Mouse (Mus musculus): ENCODE results near the gene Spint5.

DNA sequence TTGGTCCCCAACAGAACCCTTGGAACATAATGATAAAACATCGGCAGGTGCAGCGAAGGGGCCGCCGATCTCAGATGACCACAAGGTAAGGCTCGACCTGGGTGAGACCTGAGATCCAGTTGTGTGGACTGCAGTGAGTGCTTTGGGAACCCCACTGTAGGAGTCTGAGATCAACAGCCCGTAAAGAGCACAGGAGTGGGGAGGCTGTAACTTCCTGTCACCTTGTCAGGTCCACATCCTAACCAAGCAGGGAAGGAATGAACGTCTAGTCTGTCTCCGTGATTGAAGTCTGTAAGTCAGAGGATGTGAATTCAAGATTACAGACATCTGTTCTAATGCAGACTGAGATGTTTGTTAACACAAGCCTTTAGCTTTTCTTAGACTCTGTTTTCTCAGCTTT is 31.6 kb downstream of the Spint5 start:
- TF ChIP-seq CTCF (IDR thresholded peaks at IDR 0.05 in 2 of 3, conservative IDR thresholded peaks at IDR 0.05 in 1 of 3; ENCODE audit: control insufficient read depth in 1 of 3, insufficient read depth in 1 of 3, low read depth in 2 of 3, low read length in 3 of 3, poor library complexity in 1 of 3, severe bottlenecking in 1 of 3) (no peak), MAFK (IDR thresholded peaks at IDR 0.05; ENCODE audit: borderline replicate concordance, low read depth, low read length) (no peak), E2F4 (IDR thresholded peaks at IDR 0.05; ENCODE audit: borderline replicate concordance, low read depth, low read length) (no peak), POLR2A (IDR thresholded peaks at IDR 0.05; ENCODE audit: control insufficient read depth in 1 of 2, insufficient read depth in 1 of 2, low read depth in 1 of 2, low read length in 2 of 2, poor library complexity in 1 of 2) (no peak; a peak in 1 of 4 replicates), MYC (IDR thresholded peaks at IDR 0.05; ENCODE audit: low read depth, low read length) (no peak), POLR2AphosphoS5 (IDR thresholded peaks at IDR 0.05; ENCODE audit: borderline replicate concordance, low read depth, low read length) (no peak), MAX (IDR thresholded peaks at IDR 0.05; ENCODE audit: low read length) (no peak), USF1 (IDR thresholded peaks at IDR 0.05; ENCODE audit: low read depth, low read length) (no peak), UBTF (IDR thresholded peaks at IDR 0.05; ENCODE audit: borderline replicate concordance, insufficient read depth, low read depth, low read length) (no peak), TBP (IDR thresholded peaks at IDR 0.05; ENCODE audit: low read depth, low read length) (no peak)

All from MEL (cell line).